In genomic region chr5:24733134-24733533, GRCm38 (mm10) we compare ENCODE assay signal across 9 mouse cellular contexts. TPM values are rescaled to one million over a fixed set of nuclear protein-coding genes. Genes with fewer than 3 reads are reported as not detected.
A peak's percentile ranks its signal among the peaks of the same experiment; 100 is the strongest.
DNase-seq lines count a peak whose midpoint lies in the region; ATAC-seq and TF ChIP-seq lines count a peak whose summit lies in the region.
"Had no signal": no experiment of that assay in that cellular context is flagged by ENCODE, and none has a peak within 500 bp of the region (broad histone marks: within the 10 kb centered on the region; RNA-seq: fewer than 3 reads in every experiment).

No protein-coding gene starts in this region.

- no peak for TF ChIP-seq POLR2A in brain, embryonic 14.5 days (IDR thresholded peaks at IDR 0.05; ENCODE audit: borderline replicate concordance, extremely low read depth, insufficient read depth, insufficient read length, poor library complexity, severe bottlenecking)

- peak overlapping the region; percentile 82 for H3K27ac ChIP-seq in forebrain, embryonic 10.5 days
- H3K27ac ChIP-seq in forebrain, postnatal 0 days (ENCODE audit: low read depth, low read length) = no peak overlapping the region

- ATAC-seq in forebrain, postnatal 0 days = no peak

- no peak overlapping the region for H3K9ac ChIP-seq in forebrain, postnatal 0 days

- H3K36me3 ChIP-seq in forebrain, embryonic 10.5 days (replicated peaks) = no peaks in the 10 kb centered on the region; the same call in 1 of the 2 replicates
- H3K36me3 ChIP-seq in forebrain, postnatal 0 days (ENCODE audit: insufficient read depth) = no peaks in the 10 kb centered on the region

- peaks cover 42% of the 10 kb centered on the region for H3K27me3 ChIP-seq in forebrain, embryonic 10.5 days (ENCODE audit: poor library complexity, severe bottlenecking)
- H3K27me3 ChIP-seq in forebrain, postnatal 0 days (ENCODE audit: insufficient read depth, low read length) = peaks cover 24% of the 10 kb centered on the region

- peaks cover 55% of the 10 kb centered on the region for H3K4me1 ChIP-seq in forebrain, embryonic 10.5 days
- no peaks in the 10 kb centered on the region for H3K4me1 ChIP-seq in forebrain, postnatal 0 days (ENCODE audit: insufficient read depth)

- DNase-seq in forebrain, embryonic 10.5 days (ENCODE audit: extremely low spot score, low spot score) = peak; percentile 80
- DNase-seq in forebrain, postnatal 0 days = no peak
- DNase-seq in brain, embryonic 14.5 days (ENCODE audit: low read depth) = peak; percentile 73
- DNase-seq in kidney, adult 18-20 months = peak; percentile 26
- DNase-seq in lung, postnatal 14 days = peak; percentile 55
- DNase-seq in thymus, postnatal 25 days = no peak
- DNase-seq in left cerebral cortex, adult 18-20 months (ENCODE audit: low spot score in 2 of 2) = no peak
- no peak for DNase-seq in gastrocnemius, postnatal 4 days (ENCODE audit: low spot score in 2 of 2)
- DNase-seq: left cerebral cortex, postnatal 4 days had no signal

- no peak for TF ChIP-seq CTCF in forebrain, postnatal 0 days (IDR thresholded peaks at IDR 0.05; ENCODE audit: low read depth)
- no peak for TF ChIP-seq CTCF in brain, embryonic 14.5 days (IDR thresholded peaks at IDR 0.05; ENCODE audit: borderline replicate concordance, extremely low read depth, insufficient read depth, insufficient read length)

- no peak overlapping the region for H3K4me2 ChIP-seq in forebrain, postnatal 0 days (ENCODE audit: low read depth)

- WGBS in forebrain, embryonic 10.5 days = 2% methylated on average over 8 of the region's 8 CpGs
- WGBS in forebrain, postnatal 0 days = 4% methylated on average over 8 of the region's 8 CpGs

- H3K4me3 ChIP-seq in forebrain, embryonic 10.5 days = peak overlapping the region; percentile 18; the same call in 1 of the 2 replicates
- H3K4me3 ChIP-seq in forebrain, postnatal 0 days (ENCODE audit: low read depth, low read length) = no peak overlapping the region

- no peaks in the 10 kb centered on the region for H3K9me3 ChIP-seq in forebrain, embryonic 10.5 days
- no peaks in the 10 kb centered on the region for H3K9me3 ChIP-seq in forebrain, postnatal 0 days (ENCODE audit: low read length)

RNA-seq across cellular contexts. Expression of gene Wdr86, which starts 2.6 kb away (rescaled TPM):
- 22.5 and 24.5 TPM in 2 replicates for polyA plus RNA-seq in forebrain, embryonic 10.5 days (2016; fragmentation: Nextera tagmentation; extraction: Ambion mirVana)
- total RNA-seq in forebrain, postnatal 0 days (2014; rRNA removed) = 7.2 and 13.1 TPM in 2 replicates
- polyA plus RNA-seq in forebrain, postnatal 0 days (2015; fragmentation: Nextera tagmentation; extraction: Ambion mirVana) = 4.4 and 5.5 TPM in 2 replicates
- 10.8 and 11.9 TPM in 2 replicates for polyA plus RNA-seq in brain, embryonic 14.5 days (2012; rRNA removed)
- total RNA-seq in left cerebral cortex, adult 18-20 months (2021) = 1 to 10 TPM in 1 of 2 experiments, under 1 TPM in 1; 0.56 to 1.0 TPM
- total RNA-seq in gastrocnemius, postnatal 4 days (2021) = 1 to 10 TPM; 2.1 to 2.3 TPM

RNA-seq across cellular contexts. Expression of gene Crygn, which starts 24.7 kb away (rescaled TPM):
- polyA plus RNA-seq in forebrain, embryonic 10.5 days (2016; fragmentation: Nextera tagmentation; extraction: Ambion mirVana) = 0.72 and 0.81 TPM in 2 replicates
- total RNA-seq in forebrain, postnatal 0 days (2014; rRNA removed) = 0.33 TPM in 1 of 2 replicates, not detected in the other
- polyA plus RNA-seq in forebrain, postnatal 0 days (2015; fragmentation: Nextera tagmentation; extraction: Ambion mirVana) = 2.1 and 4.9 TPM in 2 replicates
- polyA plus RNA-seq in brain, embryonic 14.5 days (2012; rRNA removed) = not detected in 2 replicates
- total RNA-seq in left cerebral cortex, adult 18-20 months (2021) = not detected
- not detected for total RNA-seq in gastrocnemius, postnatal 4 days (2021)

RNA-seq across cellular contexts. Expression of gene Nub1, which starts 47.8 kb away (rescaled TPM):
- polyA plus RNA-seq in forebrain, embryonic 10.5 days (2016; fragmentation: Nextera tagmentation; extraction: Ambion mirVana) = 26.1 and 27.0 TPM in 2 replicates
- total RNA-seq in forebrain, postnatal 0 days (2014; rRNA removed) = 88.6 TPM in 2 replicates
- polyA plus RNA-seq in forebrain, postnatal 0 days (2015; fragmentation: Nextera tagmentation; extraction: Ambion mirVana) = 59.4 and 61.0 TPM in 2 replicates
- 57.8 and 58.5 TPM in 2 replicates for polyA plus RNA-seq in brain, embryonic 14.5 days (2012; rRNA removed)
- total RNA-seq in left cerebral cortex, adult 18-20 months (2021) = 10 to 100 TPM; 78.7 to 84.1 TPM
- 10 to 100 TPM; 29.1 to 29.2 TPM for total RNA-seq in gastrocnemius, postnatal 4 days (2021)

Comparison
In these comparisons a context has a peak if more than half of its experiments do, and no peak if none do; other contexts are left out.
1. DNase-seq: peak in forebrain, embryonic 10.5 days (single experiment), brain, embryonic 14.5 days (single experiment), kidney, adult 18-20 months (single experiment) and lung, postnatal 14 days (single experiment); none in forebrain, postnatal 0 days (single experiment), thymus, postnatal 25 days (single experiment), left cerebral cortex, adult 18-20 months (0 of 2) and gastrocnemius, postnatal 4 days (0 of 2).